Mouse (Mus musculus) intestine, postnatal 0 days (tissue): ENCODE measurements around the gene Klk8. TPM values are rescaled to one million over a fixed set of nuclear protein-coding genes. Genes with fewer than 3 reads are reported as not detected.

Experiments
- ATAC-seq: fragments of 200-750 bp; cut with Nextera tagmentation; 2 replicates; pipeline ENCODE4 v1.8.0; 2017; ENCODE audit warnings: mild to moderate bottlenecking, moderate TSS enrichment, moderate library complexity
- H3K27ac ChIP-seq: fragments of 300-500 bp; sonication (generic); 2 replicates; pipeline ENCODE4 v1.5.1; 2014; ENCODE audit warnings: mild to moderate bottlenecking, low read depth, low read length, moderate library complexity
- H3K27me3 ChIP-seq: fragments of 300-500 bp; sonication (generic); replicated peaks from 2 replicates; pipeline ENCODE4 v1.6.1; 2014; ENCODE audit warnings: low read length, mixed read lengths; ENCODE audit not compliant: control insufficient read depth, insufficient read depth
- H3K36me3 ChIP-seq: fragments of 300-500 bp; sonication (generic); 2 replicates; pipeline ENCODE4 v1.6.1; 2014; ENCODE audit warnings: mild to moderate bottlenecking, moderate library complexity; ENCODE audit not compliant: control insufficient read depth, insufficient read depth
- H3K4me1 ChIP-seq: fragments of 300-500 bp; sonication (generic); replicated peaks from 2 replicates; pipeline ENCODE4 v1.6.1; 2014; ENCODE audit warnings: antibody characterized with exemption, low read length, mixed read lengths; ENCODE audit not compliant: control insufficient read depth, insufficient read depth
- H3K4me2 ChIP-seq: fragments of 300-500 bp; sonication (generic); replicated peaks from 2 replicates; pipeline ENCODE4 v1.6.1; 2014; ENCODE audit warnings: low read depth, mild to moderate bottlenecking, moderate library complexity
- H3K4me3 ChIP-seq: fragments of 300-500 bp; sonication (generic); 2 replicates; pipeline ENCODE4 v1.5.1; 2014; ENCODE audit warnings: low read depth, low read length
- H3K9ac ChIP-seq: fragments of 300-500 bp; sonication (generic); 2 replicates; pipeline ENCODE4 v1.6.1; 2014; ENCODE audit warnings: mild to moderate bottlenecking, low read depth, low read length
- H3K9me3 ChIP-seq: fragments of 300-500 bp; sonication (generic); 2 replicates; pipeline ENCODE4 v1.6.1; 2016; ENCODE audit warnings: mixed run types; ENCODE audit not compliant: control insufficient read depth
- CTCF ChIP-seq: sonication (generic); IDR thresholded peaks from 2 replicates; pipeline ENCODE4 v1.5.1; 2016; ENCODE audit warnings: low read depth, mild to moderate bottlenecking, control low read depth, antibody characterized with exemption, moderate library complexity
- WGBS: fragments of 180-500 bp; shearing (Covaris S2); extraction: QIAGEN DNeasy Blood & Tissue Kit; methylation state at CpG from one replicate; pipeline ENCODE4 v1.1.7; 2014; 5-methylcytosine and 5-hydroxymethylcytosine counted together
- polyA plus RNA-seq: library from polyadenylated mRNA; unstranded; fragments of >200 nt; fragmentation: Nextera tagmentation; extraction: Ambion mirVana; gene quantifications from 2 replicates; pipeline ENCODE4 v1.2.1, GENCODE M21; 2015

Gene Klk8
- polyA plus RNA-seq, 1 experiment from 2014 or later: 3.5 TPM

GRCm38 (mm10) chr7:43771916-43772315 is 25.5 kb upstream of the Klk8 start:
- no peaks in the 10 kb centered on the region for H3K36me3 ChIP-seq
- no peak for TF ChIP-seq CTCF
- ATAC-seq: no peak
- no peak overlapping the region for H3K9ac ChIP-seq
- 97% methylated on average over 6 of the region's 6 CpGs for WGBS
- H3K27me3 ChIP-seq: no peaks in the 10 kb centered on the region
- no peaks in the 10 kb centered on the region for H3K9me3 ChIP-seq
- H3K4me3 ChIP-seq: no peak overlapping the region
- H3K4me1 ChIP-seq: no peaks in the 10 kb centered on the region
- no peak overlapping the region for H3K4me2 ChIP-seq
- H3K27ac ChIP-seq: no peak overlapping the region

GRCm38 (mm10) chr7:43772901-43773300 is 24.5 kb upstream of the Klk8 start:
- ATAC-seq: no peak
- no peaks in the 10 kb centered on the region for H3K9me3 ChIP-seq
- H3K4me2 ChIP-seq: no peak overlapping the region
- WGBS: 80% methylated on average over 3 of the region's 3 CpGs
- H3K36me3 ChIP-seq: no peaks in the 10 kb centered on the region
- no peaks in the 10 kb centered on the region for H3K4me1 ChIP-seq
- TF ChIP-seq CTCF: no peak
- H3K27me3 ChIP-seq: no peaks in the 10 kb centered on the region
- H3K9ac ChIP-seq: no peak overlapping the region
- no peak overlapping the region for H3K4me3 ChIP-seq
- H3K27ac ChIP-seq: no peak overlapping the region

- Histone ChIP-seq H3K4me3 (no peak within 1 kb of the TSS), H3K9ac (no peak within 1 kb of the TSS), H3K27ac (no peak within 1 kb of the TSS), H3K36me3 (no peaks in the 10 kb centered on the region), H3K27me3 (no peaks in the 10 kb centered on the region), H3K4me2 (no peak within 1 kb of the TSS), H3K9me3 (no peaks in the 10 kb centered on the region), H3K4me1 (no peaks in the 10 kb centered on the region)
- no peak for TF ChIP-seq CTCF
- WGBS: 83% methylated on average over 5 of the region's 5 CpGs
- ATAC-seq: no peak
Observed at GRCm38 (mm10) chr7:43774364-43774763, 23.0 kb upstream of the Klk8 start, which contains the start of gene Klk11. Gene Klk11, plus strand, starts transcription at chr7:43774604.

- Histone ChIP-seq H3K4me2 (no peak overlapping the region), H3K27me3 (no peaks in the 10 kb centered on the region), H3K4me1 (no peaks in the 10 kb centered on the region), H3K9ac (no peak overlapping the region), H3K9me3 (no peaks in the 10 kb centered on the region), H3K36me3 (no peaks in the 10 kb centered on the region), H3K27ac (no peak overlapping the region), H3K4me3 (no peak overlapping the region)
- ATAC-seq: no peak
- no peak for TF ChIP-seq CTCF
- 59% methylated on average over 6 of the region's 6 CpGs for WGBS
Observed at GRCm38 (mm10) chr7:43774802-43775201, 22.6 kb upstream of the Klk8 start.

GRCm38 (mm10) chr7:43775311-43776057 is 21.9 kb upstream of the Klk8 start:
- Histone ChIP-seq H3K4me1 (no peaks in the 10 kb centered on the region), H3K27me3 (no peaks in the 10 kb centered on the region), H3K4me3 (no peak overlapping the region), H3K9me3 (no peaks in the 10 kb centered on the region), H3K4me2 (no peak overlapping the region), H3K9ac (no peak overlapping the region), H3K27ac (no peak overlapping the region), H3K36me3 (no peaks in the 10 kb centered on the region)
- 52% methylated on average over 7 of the region's 7 CpGs for WGBS
- ATAC-seq: no peak
- no peak for TF ChIP-seq CTCF

- Histone ChIP-seq H3K9me3 (no peaks in the 10 kb centered on the region), H3K4me2 (no peak overlapping the region), H3K27me3 (no peaks in the 10 kb centered on the region), H3K4me1 (no peaks in the 10 kb centered on the region), H3K36me3 (no peaks in the 10 kb centered on the region), H3K27ac (no peak overlapping the region), H3K9ac (no peak overlapping the region), H3K4me3 (no peak overlapping the region)
- TF ChIP-seq CTCF: no peak
- no peak for ATAC-seq
- 79% methylated on average over 5 of the region's 5 CpGs for WGBS
Observed at GRCm38 (mm10) chr7:43776506-43776905, 20.9 kb upstream of the Klk8 start.
